Mouse (Mus musculus): ENCODE measurements around the gene Ifngr1. TPM values are rescaled to one million over a fixed set of nuclear protein-coding genes. Genes with fewer than 3 reads are reported as not detected.

Ifngr1 gene
- polyA plus RNA-seq, 1 experiment from 2014 or later, result 19.1 TPM

DNA sequence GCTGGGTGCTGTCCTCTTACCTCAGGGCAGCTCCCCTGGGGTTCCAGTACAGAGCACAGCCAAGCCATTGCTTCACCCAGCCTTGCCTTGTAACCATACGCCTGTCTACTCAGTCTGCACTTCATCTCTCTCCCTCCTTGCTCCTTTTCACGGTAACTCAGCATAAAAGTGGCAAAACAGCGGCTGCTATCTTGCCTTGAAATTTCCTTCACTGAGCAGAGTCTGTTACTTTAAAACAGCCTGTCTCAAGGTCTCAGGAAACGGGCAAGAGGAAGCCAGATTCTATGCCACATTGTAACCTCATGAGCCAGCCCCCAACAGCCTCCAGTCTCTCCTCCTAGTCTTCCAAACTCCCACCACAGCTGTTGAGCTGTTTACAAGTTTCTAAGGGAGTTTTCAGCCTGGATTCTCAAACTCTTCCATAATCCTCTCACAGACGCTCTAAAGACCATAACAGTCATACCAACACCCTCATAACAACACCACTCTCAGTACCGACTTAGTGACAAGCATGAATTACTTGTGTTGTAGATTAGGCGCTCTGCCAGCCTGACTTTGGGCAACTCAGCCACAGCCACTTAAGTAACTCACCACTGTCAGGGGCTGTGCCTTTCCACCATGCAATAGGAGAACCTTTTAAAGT lies 21.5 kb downstream of the Ifngr1 start:
- Histone ChIP-seq H3K27ac (ENCODE audit: low read depth, low read length) (no peak overlapping the region), H3K4me2 (ENCODE audit: low read length) (no peak overlapping the region), H3K4me1 (ENCODE audit: control insufficient read depth, insufficient read depth, low read length) (no peaks in the 10 kb centered on the region), H3K9me3 (replicated peaks; ENCODE audit: control insufficient read depth, low read length) (no peaks in the 10 kb centered on the region), H3K27me3 (replicated peaks; ENCODE audit: control insufficient read depth, insufficient read depth, low read length) (no peaks in the 10 kb centered on the region), H3K4me3 (ENCODE audit: low read depth, low read length) (no peak overlapping the region), H3K9ac (ENCODE audit: low read length) (no peak overlapping the region), H3K36me3 (ENCODE audit: control insufficient read depth, insufficient read depth, low read length) (no peaks in the 10 kb centered on the region)
- ATAC-seq, result no peak
- WGBS, result 65% methylated on average over 7 of the region's 7 CpGs
- peak; percentile 9 for DNase-seq (ENCODE audit: low spot score)

- no peak for DNase-seq (ENCODE audit: low spot score)
- no peak for ATAC-seq
- Histone ChIP-seq H3K9ac (ENCODE audit: low read length) (no peak overlapping the region), H3K4me1 (ENCODE audit: control insufficient read depth, insufficient read depth, low read length) (no peaks in the 10 kb centered on the region), H3K36me3 (ENCODE audit: control insufficient read depth, insufficient read depth, low read length) (no peaks in the 10 kb centered on the region), H3K4me3 (ENCODE audit: low read depth, low read length) (no peak overlapping the region), H3K9me3 (replicated peaks; ENCODE audit: control insufficient read depth, low read length) (no peaks in the 10 kb centered on the region), H3K27me3 (replicated peaks; ENCODE audit: control insufficient read depth, insufficient read depth, low read length) (no peaks in the 10 kb centered on the region), H3K4me2 (ENCODE audit: low read length) (no peak overlapping the region), H3K27ac (ENCODE audit: low read depth, low read length) (no peak overlapping the region)
- WGBS, result 44% methylated on average over 5 of the region's 5 CpGs
Measured at GRCm38 (mm10) chr10:19619736-19620135, 28.0 kb downstream of the Ifngr1 start.

- 94% methylated on average over 2 of the region's 2 CpGs for WGBS
- no peak for DNase-seq (ENCODE audit: low spot score)
- no peak within 1 kb of the TSS for H3K27ac ChIP-seq (ENCODE audit: low read depth, low read length)
- H3K9ac ChIP-seq (ENCODE audit: low read length), result no peak within 1 kb of the TSS
- H3K4me2 ChIP-seq (ENCODE audit: low read length), result no peak within 1 kb of the TSS
- ATAC-seq, result no peak
- H3K27me3 ChIP-seq (replicated peaks; ENCODE audit: control insufficient read depth, insufficient read depth, low read length), result no peaks in the 10 kb centered on the region
- no peak within 1 kb of the TSS for H3K4me3 ChIP-seq (ENCODE audit: low read depth, low read length)
- H3K9me3 ChIP-seq (replicated peaks; ENCODE audit: control insufficient read depth, low read length), result no peaks in the 10 kb centered on the region
- no peaks in the 10 kb centered on the region for H3K36me3 ChIP-seq (ENCODE audit: control insufficient read depth, insufficient read depth, low read length)
- no peaks in the 10 kb centered on the region for H3K4me1 ChIP-seq (ENCODE audit: control insufficient read depth, insufficient read depth, low read length)
Measured at GRCm38 (mm10) chr10:19621408-19622048, 29.8 kb downstream of the Ifngr1 start, which contains the start of gene Il22ra2. Il22ra2 (plus strand) TSS chr10:19621998.

GRCm38 (mm10) chr10:19624617-19625016 lies 32.9 kb downstream of the Ifngr1 start:
- WGBS, result 93% methylated on average over 1 of the region's 1 CpGs
- Histone ChIP-seq H3K4me3 (ENCODE audit: low read depth, low read length) (no peak overlapping the region), H3K27me3 (replicated peaks; ENCODE audit: control insufficient read depth, insufficient read depth, low read length) (no peaks in the 10 kb centered on the region), H3K9me3 (replicated peaks; ENCODE audit: control insufficient read depth, low read length) (no peaks in the 10 kb centered on the region), H3K27ac (ENCODE audit: low read depth, low read length) (no peak overlapping the region), H3K9ac (ENCODE audit: low read length) (no peak overlapping the region), H3K36me3 (ENCODE audit: control insufficient read depth, insufficient read depth, low read length) (no peaks in the 10 kb centered on the region), H3K4me1 (ENCODE audit: control insufficient read depth, insufficient read depth, low read length) (no peaks in the 10 kb centered on the region), H3K4me2 (ENCODE audit: low read length) (no peak overlapping the region)
- ATAC-seq, result no peak
- DNase-seq (ENCODE audit: low spot score), result no peak

- no peaks in the 10 kb centered on the region for H3K4me1 ChIP-seq (ENCODE audit: control insufficient read depth, insufficient read depth, low read length)
- ATAC-seq, result no peak
- H3K36me3 ChIP-seq (ENCODE audit: control insufficient read depth, insufficient read depth, low read length), result no peaks in the 10 kb centered on the region
- WGBS, result 97% methylated on average over 2 of the region's 2 CpGs
- no peak overlapping the region for H3K4me3 ChIP-seq (ENCODE audit: low read depth, low read length)
- no peak overlapping the region for H3K4me2 ChIP-seq (ENCODE audit: low read length)
- DNase-seq (ENCODE audit: low spot score), result no peak
- H3K9me3 ChIP-seq (replicated peaks; ENCODE audit: control insufficient read depth, low read length), result no peaks in the 10 kb centered on the region
- no peak overlapping the region for H3K9ac ChIP-seq (ENCODE audit: low read length)
- H3K27ac ChIP-seq (ENCODE audit: low read depth, low read length), result no peak overlapping the region
- H3K27me3 ChIP-seq (replicated peaks; ENCODE audit: control insufficient read depth, insufficient read depth, low read length), result no peaks in the 10 kb centered on the region
Measured at GRCm38 (mm10) chr10:19627342-19627741, 35.6 kb downstream of the Ifngr1 start.

DNA sequence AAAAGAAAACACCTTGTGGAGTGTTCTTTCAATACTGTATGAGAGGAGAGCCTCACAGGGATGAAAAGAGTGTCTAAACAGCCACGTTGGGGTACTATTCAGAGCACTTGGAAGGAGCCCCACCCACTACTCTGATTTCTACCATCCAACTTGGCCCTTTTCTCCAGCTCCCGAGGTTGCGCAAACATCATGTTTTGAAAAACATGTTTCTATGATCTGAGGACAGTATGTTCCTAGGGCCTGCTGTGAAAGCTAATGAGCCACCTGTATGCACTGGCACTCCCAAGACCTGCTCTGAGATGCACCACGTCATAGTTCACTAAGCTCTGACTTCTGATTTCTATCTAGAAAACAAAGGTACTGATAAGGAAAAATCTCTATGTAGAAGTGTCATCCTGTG lies 36.0 kb downstream of the Ifngr1 start:
- H3K27ac ChIP-seq (ENCODE audit: low read depth, low read length), result no peak overlapping the region
- no peak overlapping the region for H3K4me3 ChIP-seq (ENCODE audit: low read depth, low read length)
- ATAC-seq (no peak), DNase-seq (ENCODE audit: low spot score) (no peak)
- H3K9me3 ChIP-seq (replicated peaks; ENCODE audit: control insufficient read depth, low read length), result no peaks in the 10 kb centered on the region
- H3K36me3 ChIP-seq (ENCODE audit: control insufficient read depth, insufficient read depth, low read length), result no peaks in the 10 kb centered on the region
- no peak overlapping the region for H3K4me2 ChIP-seq (ENCODE audit: low read length)
- H3K4me1 ChIP-seq (ENCODE audit: control insufficient read depth, insufficient read depth, low read length), result no peaks in the 10 kb centered on the region
- no peaks in the 10 kb centered on the region for H3K27me3 ChIP-seq (replicated peaks; ENCODE audit: control insufficient read depth, insufficient read depth, low read length)
- no peak overlapping the region for H3K9ac ChIP-seq (ENCODE audit: low read length)
- 84% methylated on average over 4 of the region's 4 CpGs for WGBS

DNA sequence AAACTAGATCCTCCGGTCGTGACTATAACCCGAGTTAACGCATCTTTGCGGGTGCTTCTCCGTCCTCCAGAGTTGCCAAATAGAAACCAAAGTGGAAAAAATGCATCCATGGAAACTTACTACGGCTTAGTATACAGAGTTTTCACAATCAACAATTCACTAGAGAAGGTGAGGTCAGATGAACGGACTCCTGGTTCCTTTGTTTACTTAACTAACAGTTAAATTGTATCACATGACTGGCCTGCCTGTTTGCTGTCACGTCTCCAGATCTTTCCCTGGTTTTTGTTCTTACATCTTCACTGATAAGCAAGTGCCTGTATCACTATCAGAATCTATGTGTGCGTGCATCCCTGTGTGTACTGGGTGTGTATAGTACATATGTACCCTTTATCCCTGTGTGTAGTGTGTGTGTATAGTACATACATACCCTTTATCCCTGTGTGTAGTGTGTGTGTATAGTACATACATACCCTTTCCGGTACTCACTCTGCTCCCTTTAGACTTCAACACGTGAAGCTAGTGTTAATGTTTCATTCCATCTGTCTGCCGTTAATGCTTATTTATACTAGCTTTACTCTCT lies 40.0 kb downstream of the Ifngr1 start:
- no peaks in the 10 kb centered on the region for H3K27me3 ChIP-seq (replicated peaks; ENCODE audit: control insufficient read depth, insufficient read depth, low read length)
- WGBS, result 81% methylated on average over 13 of the region's 13 CpGs

GRCm38 (mm10) chr10:19638851-19639250 lies 47.1 kb downstream of the Ifngr1 start:
- ATAC-seq, result no peak
- Histone ChIP-seq H3K4me1 (ENCODE audit: control insufficient read depth, insufficient read depth, low read length) (no peaks in the 10 kb centered on the region), H3K9ac (ENCODE audit: low read length) (no peak overlapping the region), H3K4me2 (ENCODE audit: low read length) (no peak overlapping the region), H3K27me3 (replicated peaks; ENCODE audit: control insufficient read depth, insufficient read depth, low read length) (no peaks in the 10 kb centered on the region), H3K4me3 (ENCODE audit: low read depth, low read length) (no peak overlapping the region), H3K27ac (ENCODE audit: low read depth, low read length) (no peak overlapping the region), H3K9me3 (replicated peaks; ENCODE audit: control insufficient read depth, low read length) (no peaks in the 10 kb centered on the region), H3K36me3 (ENCODE audit: control insufficient read depth, insufficient read depth, low read length) (no peaks in the 10 kb centered on the region)
- 91% methylated on average over 5 of the region's 5 CpGs for WGBS
- no peak for DNase-seq (ENCODE audit: low spot score)

More for the DNA sequence above, 40.0 kb downstream of the Ifngr1 start:
- Histone ChIP-seq H3K4me2 (ENCODE audit: low read length) (no peak overlapping the region), H3K4me1 (ENCODE audit: control insufficient read depth, insufficient read depth, low read length) (no peaks in the 10 kb centered on the region), H3K9me3 (replicated peaks; ENCODE audit: control insufficient read depth, low read length) (no peaks in the 10 kb centered on the region), H3K9ac (ENCODE audit: low read length) (no peak overlapping the region), H3K27ac (ENCODE audit: low read depth, low read length) (no peak overlapping the region), H3K4me3 (ENCODE audit: low read depth, low read length) (no peak overlapping the region), H3K36me3 (ENCODE audit: control insufficient read depth, insufficient read depth, low read length) (no peaks in the 10 kb centered on the region)
- DNase-seq (ENCODE audit: low spot score) (no peak), ATAC-seq (no peak)

GRCm38 (mm10) chr10:19639630-19640029 lies 47.9 kb downstream of the Ifngr1 start:
- Histone ChIP-seq H3K27ac (ENCODE audit: low read depth, low read length) (no peak overlapping the region), H3K4me3 (ENCODE audit: low read depth, low read length) (no peak overlapping the region), H3K4me1 (ENCODE audit: control insufficient read depth, insufficient read depth, low read length) (no peaks in the 10 kb centered on the region), H3K9me3 (replicated peaks; ENCODE audit: control insufficient read depth, low read length) (no peaks in the 10 kb centered on the region), H3K36me3 (ENCODE audit: control insufficient read depth, insufficient read depth, low read length) (no peaks in the 10 kb centered on the region), H3K9ac (ENCODE audit: low read length) (no peak overlapping the region), H3K4me2 (ENCODE audit: low read length) (no peak overlapping the region), H3K27me3 (replicated peaks; ENCODE audit: control insufficient read depth, insufficient read depth, low read length) (no peaks in the 10 kb centered on the region)
- 100% methylated on average over 1 of the region's 1 CpGs for WGBS
- ATAC-seq (no peak), DNase-seq (ENCODE audit: low spot score) (no peak)
